Mouse (Mus musculus) embryonic facial prominence, embryonic 15.5 days (tissue): Measurements from ENCODE around the gene Tsc1. TPM values are rescaled to one million over a fixed set of nuclear protein-coding genes. Genes with fewer than 3 reads are reported as not detected.

ENCODE experiments used
- ATAC-seq: fragments of 200-750 bp; cut with Nextera tagmentation; 2 replicates; pipeline ENCODE4 v1.8.0; 2017; ENCODE audit warnings: low read depth, moderate TSS enrichment; ENCODE audit not compliant: insufficient number of reproducible peaks, low FRiP score, low TSS enrichment
- H3K27ac ChIP-seq: fragments of 300-500 bp; sonication (generic); replicated peaks from 2 replicates; pipeline ENCODE4 v1.5.1; 2015; ENCODE audit warnings: mild to moderate bottlenecking, inconsistent platforms
- H3K27me3 ChIP-seq: fragments of 300-500 bp; sonication (generic); 2 replicates; pipeline ENCODE4 v1.6.1; 2015; ENCODE audit warnings: inconsistent platforms
- H3K36me3 ChIP-seq: fragments of 300-500 bp; sonication (generic); 2 replicates; pipeline ENCODE4 v1.6.1; 2015; ENCODE audit warnings: mild to moderate bottlenecking, inconsistent platforms
- H3K4me1 ChIP-seq: fragments of 300-500 bp; sonication (generic); 2 replicates; pipeline ENCODE4 v1.6.1; 2015; ENCODE audit warnings: inconsistent platforms
- H3K4me2 ChIP-seq: fragments of 300-500 bp; sonication (generic); replicated peaks from 2 replicates; pipeline ENCODE4 v1.6.1; 2015; ENCODE audit warnings: mild to moderate bottlenecking, inconsistent platforms
- H3K4me3 ChIP-seq: fragments of 300-500 bp; sonication (generic); replicated peaks from 2 replicates; pipeline ENCODE4 v1.5.1; 2015; ENCODE audit warnings: mild to moderate bottlenecking, inconsistent platforms
- H3K9ac ChIP-seq: fragments of 300-500 bp; sonication (generic); 2 replicates; pipeline ENCODE4 v1.6.1; 2015; ENCODE audit warnings: inconsistent platforms
- H3K9me3 ChIP-seq: fragments of 300-500 bp; sonication (generic); replicated peaks from 2 replicates; pipeline ENCODE4 v1.6.1; 2016; ENCODE audit warnings: inconsistent platforms
- WGBS: fragments of 180-500 bp; shearing (Covaris S2); methylation state at CpG from one replicate; pipeline ENCODE4 v1.1.7; 2015; 5-methylcytosine and 5-hydroxymethylcytosine counted together
- polyA plus RNA-seq: library from polyadenylated mRNA; unstranded; fragments of >200 nt; fragmentation: Nextera tagmentation; extraction: Ambion mirVana; gene quantifications from 2 replicates; pipeline ENCODE4 v1.2.1, GENCODE M21; 2015

Gene Tsc1
- polyA plus RNA-seq, 1 experiment from 2014 or later = 17.2 TPM

DNA sequence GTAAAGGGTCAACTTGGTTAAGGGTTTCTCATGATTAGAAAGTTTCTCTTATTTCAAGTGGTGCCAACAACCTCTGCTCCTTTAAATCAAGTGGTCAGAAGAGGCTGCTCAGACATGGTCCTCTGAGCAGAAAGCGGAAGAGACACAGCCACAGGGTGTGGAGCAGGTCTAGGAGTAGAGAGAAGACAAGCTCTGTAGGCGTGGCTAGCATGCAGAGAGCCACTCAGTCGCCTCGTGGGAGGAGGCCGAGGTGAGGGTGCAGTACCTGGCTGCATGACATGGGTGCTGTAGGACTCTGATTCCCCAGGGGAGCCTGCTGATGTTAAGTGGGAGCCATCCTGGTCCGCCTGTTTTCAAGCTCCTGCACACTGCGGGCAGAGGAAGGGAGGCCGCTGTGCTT lies 15.2 kb downstream of the Tsc1 start:
- no peak overlapping the region for H3K9ac ChIP-seq
- no peaks in the 10 kb centered on the region for H3K4me1 ChIP-seq
- H3K36me3 ChIP-seq = peaks cover 56% of the 10 kb centered on the region
- no peaks in the 10 kb centered on the region for H3K9me3 ChIP-seq
- no peak for ATAC-seq
- H3K4me3 ChIP-seq = no peak overlapping the region
- no peaks in the 10 kb centered on the region for H3K27me3 ChIP-seq
- WGBS = 74% methylated on average over 8 of the region's 8 CpGs
- no peak overlapping the region for H3K4me2 ChIP-seq
- no peak overlapping the region for H3K27ac ChIP-seq

DNA sequence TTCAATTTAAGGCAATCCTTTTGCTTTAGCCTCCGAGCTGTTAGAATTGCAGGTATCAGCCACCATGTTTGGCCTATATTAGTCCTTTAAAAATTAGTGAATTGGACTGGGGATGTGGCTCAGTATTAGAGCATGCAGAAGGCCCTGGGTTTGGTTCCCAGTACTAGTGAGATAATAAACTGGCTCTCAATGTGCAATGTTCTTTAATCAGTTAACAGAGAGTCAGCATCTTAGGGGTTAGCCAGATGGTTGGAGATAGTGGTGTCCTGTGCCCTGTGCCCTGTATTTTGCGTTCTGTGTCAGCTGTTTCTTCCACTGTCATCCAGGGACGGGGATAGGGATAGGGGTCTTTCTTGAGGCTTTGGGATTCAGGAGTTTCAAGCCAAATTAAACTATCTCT lies 21.9 kb downstream of the Tsc1 start:
- Histone ChIP-seq H3K27ac (no peak overlapping the region), H3K4me3 (no peak overlapping the region), H3K27me3 (no peaks in the 10 kb centered on the region), H3K4me1 (no peaks in the 10 kb centered on the region), H3K36me3 (peaks cover 95% of the 10 kb centered on the region), H3K9ac (no peak overlapping the region), H3K4me2 (no peak overlapping the region), H3K9me3 (no peaks in the 10 kb centered on the region)
- 87% methylated on average over 3 of the region's 3 CpGs for WGBS
- no peak for ATAC-seq

DNA sequence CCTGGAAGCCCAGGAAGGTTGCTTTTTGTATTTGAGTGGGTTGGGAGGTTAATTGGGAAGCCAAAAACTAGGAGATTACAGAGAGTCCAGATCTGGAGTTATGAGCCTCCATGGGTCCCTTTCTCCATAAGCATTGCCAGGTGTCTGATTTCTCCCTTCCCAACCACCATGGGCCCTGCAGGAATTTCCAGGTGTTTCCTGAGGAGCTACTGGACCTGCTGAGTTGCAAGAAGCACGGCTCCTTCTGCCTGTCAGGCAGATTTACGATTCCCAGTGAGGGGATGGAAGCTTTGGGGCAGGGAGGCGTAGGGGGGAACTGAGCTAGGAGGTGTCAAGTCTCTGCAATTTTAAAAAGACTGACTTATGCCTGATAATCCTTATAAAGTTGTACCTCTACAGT lies 24.8 kb downstream of the Tsc1 start:
- 72% methylated on average over 3 of the region's 3 CpGs for WGBS
- Histone ChIP-seq H3K4me1 (no peaks in the 10 kb centered on the region), H3K27me3 (no peaks in the 10 kb centered on the region), H3K27ac (no peak overlapping the region), H3K9ac (no peak overlapping the region), H3K4me3 (no peak overlapping the region), H3K36me3 (peaks cover 91% of the 10 kb centered on the region), H3K9me3 (no peaks in the 10 kb centered on the region), H3K4me2 (no peak overlapping the region)
- ATAC-seq = no peak

DNA sequence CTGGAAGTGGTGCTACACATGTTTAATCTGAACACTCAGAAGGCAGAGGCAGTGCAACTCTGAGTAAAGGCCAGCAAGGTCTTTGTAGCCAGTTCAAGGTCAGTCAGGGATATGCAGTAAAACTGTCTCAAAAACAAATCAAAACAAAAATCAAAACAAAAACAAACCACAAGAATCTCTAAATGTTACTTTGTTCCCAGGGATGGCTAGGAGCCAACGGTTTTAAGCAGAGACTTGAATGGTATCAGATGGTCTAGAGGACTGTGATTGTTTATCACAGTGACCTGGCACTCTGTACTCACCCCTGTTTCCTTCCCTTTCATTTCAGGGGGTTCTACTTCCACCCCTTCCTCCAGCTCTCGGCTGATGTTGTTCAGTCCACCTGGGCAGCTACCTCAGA lies 30.4 kb downstream of the Tsc1 start:
- H3K4me1 ChIP-seq = no peaks in the 10 kb centered on the region
- peaks cover 89% of the 10 kb centered on the region for H3K36me3 ChIP-seq
- no peaks in the 10 kb centered on the region for H3K27me3 ChIP-seq
- H3K4me3 ChIP-seq = no peak overlapping the region
- no peaks in the 10 kb centered on the region for H3K9me3 ChIP-seq
- H3K9ac ChIP-seq = no peak overlapping the region
- WGBS = 80% methylated on average over 2 of the region's 2 CpGs
- H3K27ac ChIP-seq = no peak overlapping the region
- no peak for ATAC-seq
- H3K4me2 ChIP-seq = no peak overlapping the region

DNA sequence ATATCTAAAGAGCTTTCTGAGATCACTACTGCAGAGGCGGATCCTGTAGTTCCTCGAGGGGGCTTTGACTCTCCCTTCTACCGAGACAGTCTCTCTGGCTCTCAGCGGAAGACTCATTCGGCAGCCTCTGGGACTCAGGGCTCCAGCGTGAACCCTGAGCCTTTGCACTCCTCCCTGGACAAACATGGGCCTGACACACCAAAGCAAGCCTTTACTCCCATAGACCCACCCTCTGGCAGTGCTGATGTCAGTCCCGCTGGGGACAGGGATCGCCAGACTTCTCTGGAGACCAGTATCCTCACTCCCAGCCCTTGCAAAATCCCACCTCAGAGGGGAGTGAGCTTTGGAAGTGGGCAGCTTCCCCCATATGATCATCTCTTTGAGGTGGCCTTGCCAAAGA lies 35.0 kb downstream of the Tsc1 start:
- Histone ChIP-seq H3K27me3 (no peaks in the 10 kb centered on the region), H3K9ac (no peak overlapping the region), H3K4me1 (no peaks in the 10 kb centered on the region), H3K9me3 (no peaks in the 10 kb centered on the region), H3K36me3 (peaks cover 84% of the 10 kb centered on the region), H3K4me3 (no peak overlapping the region), H3K4me2 (no peak overlapping the region), H3K27ac (no peak overlapping the region)
- 92% methylated on average over 8 of the region's 8 CpGs for WGBS
- ATAC-seq = no peak

GRCm38 (mm10) chr2:28680710-28681109 lies 39.7 kb downstream of the Tsc1 start:
- H3K27me3 ChIP-seq = no peaks in the 10 kb centered on the region
- H3K4me1 ChIP-seq = no peaks in the 10 kb centered on the region
- no peaks in the 10 kb centered on the region for H3K9me3 ChIP-seq
- H3K4me2 ChIP-seq = no peak overlapping the region
- H3K9ac ChIP-seq = no peak overlapping the region
- 36% methylated on average over 4 of the region's 4 CpGs for WGBS
- H3K27ac ChIP-seq = no peak overlapping the region
- no peak for ATAC-seq
- no peak overlapping the region for H3K4me3 ChIP-seq
- H3K36me3 ChIP-seq = peaks cover 89% of the 10 kb centered on the region

DNA sequence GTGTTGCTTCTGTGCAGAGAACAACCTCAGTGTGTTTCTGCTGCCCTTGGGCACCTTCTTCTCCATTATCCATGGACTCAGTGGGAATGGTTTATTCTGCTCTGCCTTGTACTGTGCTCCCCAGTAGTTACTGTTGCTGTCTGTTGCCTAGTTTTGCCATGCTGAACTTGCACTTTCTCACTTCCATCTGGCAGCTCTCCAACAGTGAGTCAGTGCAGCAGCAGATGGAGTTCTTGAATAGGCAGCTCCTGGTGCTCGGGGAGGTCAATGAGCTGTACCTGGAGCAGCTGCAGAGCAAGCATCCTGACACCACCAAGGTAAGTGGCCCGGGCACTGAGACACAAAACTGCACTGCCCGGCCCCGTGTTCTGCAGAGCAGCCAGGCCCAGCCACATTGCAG lies 40.7 kb downstream of the Tsc1 start:
- Histone ChIP-seq H3K36me3 (peaks cover 89% of the 10 kb centered on the region), H3K4me1 (no peaks in the 10 kb centered on the region), H3K9ac (no peak overlapping the region), H3K4me2 (no peak overlapping the region), H3K27ac (no peak overlapping the region), H3K9me3 (no peaks in the 10 kb centered on the region), H3K4me3 (no peak overlapping the region), H3K27me3 (no peaks in the 10 kb centered on the region)
- WGBS = 92% methylated on average over 4 of the region's 4 CpGs
- no peak for ATAC-seq

- peaks cover 73% of the 10 kb centered on the region for H3K36me3 ChIP-seq
- H3K4me2 ChIP-seq = no peak overlapping the region
- no peaks in the 10 kb centered on the region for H3K4me1 ChIP-seq
- H3K4me3 ChIP-seq = no peak overlapping the region
- no peaks in the 10 kb centered on the region for H3K9me3 ChIP-seq
- no peak overlapping the region for H3K27ac ChIP-seq
- no peak for ATAC-seq
- no peak overlapping the region for H3K9ac ChIP-seq
- 81% methylated on average over 7 of the region's 7 CpGs for WGBS
- no peaks in the 10 kb centered on the region for H3K27me3 ChIP-seq
Observed at GRCm38 (mm10) chr2:28685895-28686294, 44.9 kb downstream of the Tsc1 start.

DNA sequence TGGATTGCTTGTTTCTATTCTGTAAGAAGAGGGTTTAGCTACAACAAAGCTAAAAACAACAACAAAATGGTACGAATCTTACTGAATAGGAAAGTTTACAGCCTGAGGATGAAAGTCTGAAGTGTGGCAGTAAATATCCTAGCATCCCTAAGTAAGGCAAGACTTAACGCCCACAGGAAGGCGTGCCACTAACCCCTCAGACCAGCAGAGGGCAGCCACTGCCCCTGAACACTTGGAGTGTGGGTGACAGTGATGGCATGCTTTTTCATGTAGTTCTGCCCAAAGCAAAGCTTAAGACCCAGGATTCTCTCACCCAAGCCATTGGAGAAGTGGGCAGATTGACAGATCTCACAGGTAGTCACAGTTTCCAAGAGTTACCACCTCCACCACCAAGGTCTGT lies 47.4 kb downstream of the Tsc1 start:
- Histone ChIP-seq H3K4me1 (no peaks in the 10 kb centered on the region), H3K27me3 (no peaks in the 10 kb centered on the region), H3K4me2 (no peak overlapping the region), H3K4me3 (no peak overlapping the region), H3K9ac (no peak overlapping the region), H3K9me3 (no peaks in the 10 kb centered on the region), H3K27ac (no peak overlapping the region), H3K36me3 (peaks cover 47% of the 10 kb centered on the region)
- 41% methylated on average over 3 of the region's 3 CpGs for WGBS
- no peak for ATAC-seq

GRCm38 (mm10) chr2:28692692-28693091 lies 51.7 kb downstream of the Tsc1 start:
- no peak overlapping the region for H3K27ac ChIP-seq
- H3K9me3 ChIP-seq = no peaks in the 10 kb centered on the region
- no peak overlapping the region for H3K4me2 ChIP-seq
- 80% methylated on average over 9 of the region's 9 CpGs for WGBS
- H3K4me1 ChIP-seq = no peaks in the 10 kb centered on the region
- ATAC-seq = no peak
- H3K4me3 ChIP-seq = no peak overlapping the region
- H3K27me3 ChIP-seq = no peaks in the 10 kb centered on the region
- H3K9ac ChIP-seq = no peak overlapping the region
- peaks cover 6% of the 10 kb centered on the region for H3K36me3 ChIP-seq

DNA sequence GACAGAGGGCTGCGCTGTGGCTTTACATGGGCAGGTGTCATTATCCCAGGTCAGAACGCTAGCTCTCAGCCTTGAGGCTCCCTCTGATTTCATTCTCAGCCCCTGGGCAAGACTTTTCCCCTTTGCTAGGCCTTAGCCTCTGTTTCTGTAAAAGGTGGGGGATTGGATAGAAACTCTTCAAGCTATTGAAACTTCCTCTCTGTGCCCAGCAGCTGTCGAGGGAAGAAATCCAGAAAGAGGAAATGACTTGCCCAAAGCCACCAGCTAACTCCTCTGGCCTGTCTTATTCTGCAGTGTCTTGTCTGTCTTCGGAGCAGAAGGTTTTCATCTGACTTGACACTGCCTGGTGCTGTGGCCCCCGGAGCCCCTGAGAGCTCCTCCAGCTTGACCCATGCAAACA lies 57.5 kb downstream of the Tsc1 start:
- H3K27ac ChIP-seq = no peak overlapping the region
- H3K4me2 ChIP-seq = no peak overlapping the region
- peaks cover 14% of the 10 kb centered on the region for H3K4me1 ChIP-seq
- 65% methylated on average over 5 of the region's 5 CpGs for WGBS
- H3K9me3 ChIP-seq = no peaks in the 10 kb centered on the region
- H3K4me3 ChIP-seq = no peak overlapping the region
- no peaks in the 10 kb centered on the region for H3K27me3 ChIP-seq
- H3K9ac ChIP-seq = no peak overlapping the region
- no peak for ATAC-seq
- H3K36me3 ChIP-seq = no peaks in the 10 kb centered on the region

DNA sequence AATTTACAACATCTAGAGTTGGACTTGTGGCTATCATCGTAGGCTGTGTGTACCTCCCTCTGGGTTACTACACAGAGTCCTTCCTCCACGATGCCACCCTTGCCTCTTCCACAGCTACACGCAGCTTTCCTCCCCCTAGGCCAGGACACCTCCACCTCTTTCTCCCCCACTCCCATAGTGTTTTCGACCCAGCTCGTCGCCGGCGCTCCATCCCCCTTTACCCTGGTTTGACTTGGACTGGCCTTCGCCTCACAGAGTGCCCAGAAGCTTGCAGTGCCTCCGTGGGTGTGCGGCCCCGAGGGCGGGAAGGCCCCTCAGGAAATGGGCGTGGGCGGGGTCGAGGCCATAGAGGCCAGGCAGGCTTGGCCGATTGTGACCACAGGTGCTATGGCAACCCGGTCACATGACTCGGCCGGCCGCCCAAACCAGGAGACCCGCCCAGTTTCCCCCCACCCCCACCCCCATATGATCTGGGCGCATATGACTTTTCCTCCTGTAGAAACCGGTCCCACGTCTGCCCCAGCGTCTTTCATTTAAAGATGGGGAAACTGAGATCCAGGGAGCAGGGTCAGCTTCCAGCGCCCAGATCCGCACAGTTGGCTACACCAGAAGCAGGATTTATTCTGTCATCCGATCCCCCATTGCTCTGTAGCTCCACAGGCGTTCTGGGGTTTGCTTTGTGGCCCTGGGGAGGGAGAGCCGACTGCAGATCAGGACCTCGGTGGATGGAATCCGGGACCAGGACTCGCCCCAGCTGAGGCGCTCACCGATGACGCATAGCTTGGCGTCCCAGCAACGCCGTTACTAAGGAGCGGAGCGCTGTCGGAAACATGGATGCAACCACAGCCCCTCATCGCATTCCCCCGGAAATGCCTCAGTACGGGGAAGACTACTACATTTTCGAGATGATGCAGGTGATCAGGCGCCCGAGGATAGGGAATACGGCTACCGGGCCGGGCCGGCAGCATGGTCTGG lies 58.6 kb downstream of the Tsc1 start, which contains the start of the genes Spaca9 and Ak8:
Gene Spaca9 (minus strand): TSS at position 367 of the 975 bp plus-strand sequence.
Gene Ak8 (plus strand): TSS at position 804 of the 975 bp plus-strand sequence.
- Histone ChIP-seq H3K4me3 (peak within 1 kb of the TSS; percentile 61), H3K27ac (peak within 1 kb of the TSS; percentile 79), H3K4me2 (peak within 1 kb of the TSS; percentile 92), H3K36me3 (no peaks in the 10 kb centered on the region), H3K9me3 (no peaks in the 10 kb centered on the region), H3K27me3 (no peaks in the 10 kb centered on the region), H3K9ac (peak within 1 kb of the TSS; percentile 60), H3K4me1 (peaks cover 14% of the 10 kb centered on the region)
- under 1% methylated on average over 53 of the region's 53 CpGs for WGBS
- peak; percentile 82 for ATAC-seq
